Mouse (Mus musculus): ENCODE results near the gene Neil3.

DNA sequence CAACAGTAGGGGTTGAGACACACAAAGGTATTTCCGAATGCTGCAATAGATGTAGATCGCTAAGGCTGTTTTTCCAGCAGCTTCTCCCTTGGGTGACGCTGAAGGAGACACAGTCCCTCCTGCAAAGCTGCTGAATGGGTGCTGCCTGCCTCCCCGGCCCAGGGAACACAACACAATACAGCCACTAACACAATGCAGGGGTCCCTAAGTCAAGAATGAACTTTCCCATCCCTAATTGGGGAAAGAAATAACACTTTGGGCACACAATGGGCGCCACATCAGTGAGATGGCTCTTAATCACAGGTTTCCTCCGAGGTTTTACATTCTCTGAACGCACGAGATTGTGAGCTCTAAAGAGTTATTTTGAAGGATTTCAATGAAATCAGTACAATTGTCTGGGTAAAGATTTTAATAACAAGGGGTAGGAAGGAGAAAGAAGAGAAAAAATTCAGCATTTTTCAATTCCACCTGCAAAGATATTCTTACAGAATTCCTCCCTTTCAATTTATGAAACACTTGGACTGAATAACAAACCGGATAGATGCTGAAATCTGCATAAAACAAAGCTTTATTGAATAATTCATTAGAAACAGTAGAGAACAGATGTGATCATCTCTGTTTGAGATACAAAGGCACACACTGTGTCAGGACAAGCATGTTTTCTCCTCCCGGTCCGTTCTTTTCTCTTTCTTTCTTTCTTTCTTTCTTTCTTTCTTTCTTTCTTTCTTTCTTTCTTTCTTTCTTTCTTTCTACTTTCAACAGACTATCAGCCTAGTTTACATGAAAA lies 38.6 kb downstream of the Neil3 start:
- TF ChIP-seq CTCF (IDR thresholded peaks at IDR 0.05; ENCODE audit: low read depth) (no peak), EP300 (IDR thresholded peaks at IDR 0.05; ENCODE audit: low read depth) (no peak)
